Mouse (Mus musculus): ENCODE measurements around the gene Ralgds. TPM values are rescaled to one million over a fixed set of nuclear protein-coding genes. Genes with fewer than 3 reads are reported as not detected.

Gene Ralgds
- total RNA-seq, 1 experiment from 2014 or later: 3.7 TPM

DNA sequence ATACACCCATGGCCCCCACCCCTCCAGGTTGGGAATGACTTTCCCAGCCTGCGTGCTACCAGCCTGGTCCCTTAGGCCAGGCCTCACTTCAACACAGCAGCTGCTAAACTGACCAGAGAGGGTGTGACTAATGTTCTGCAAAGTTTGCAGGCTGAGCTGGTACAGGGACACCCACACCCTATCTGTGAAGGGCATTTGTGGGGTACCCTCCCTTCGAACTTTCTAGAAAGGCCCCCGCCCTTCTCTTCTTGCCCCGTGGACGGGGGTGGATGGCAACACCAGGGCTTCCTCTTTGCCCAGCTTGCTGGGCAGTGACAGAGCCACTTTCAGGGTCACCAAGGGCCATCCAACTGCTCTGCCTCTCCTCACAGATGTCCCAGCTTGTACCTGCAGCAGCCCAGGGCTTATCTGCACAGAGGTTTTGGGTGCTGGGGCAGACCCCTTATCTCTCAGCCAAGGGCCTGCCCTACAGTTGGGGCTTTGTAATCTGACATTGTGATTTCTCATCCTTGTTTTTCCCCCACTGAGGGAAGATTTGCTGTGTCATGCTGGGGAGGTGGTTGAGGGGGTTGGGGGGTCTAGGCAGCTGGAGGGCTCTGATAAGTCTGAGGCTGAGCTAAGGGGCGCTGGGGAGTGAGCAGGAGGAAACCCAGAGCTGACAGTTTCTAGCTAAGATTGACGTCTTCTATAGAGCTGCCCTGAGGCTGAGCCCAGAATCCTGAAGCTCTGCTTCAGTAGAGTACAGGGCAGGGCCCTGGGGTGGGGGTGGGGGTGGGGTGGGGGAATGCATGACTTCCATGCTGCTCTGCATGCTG lies 85.0 kb downstream of the Ralgds start:
- ATAC-seq (replicated peaks; ENCODE audit: low read depth, poor library complexity, severe bottlenecking): peak; percentile 59

DNA sequence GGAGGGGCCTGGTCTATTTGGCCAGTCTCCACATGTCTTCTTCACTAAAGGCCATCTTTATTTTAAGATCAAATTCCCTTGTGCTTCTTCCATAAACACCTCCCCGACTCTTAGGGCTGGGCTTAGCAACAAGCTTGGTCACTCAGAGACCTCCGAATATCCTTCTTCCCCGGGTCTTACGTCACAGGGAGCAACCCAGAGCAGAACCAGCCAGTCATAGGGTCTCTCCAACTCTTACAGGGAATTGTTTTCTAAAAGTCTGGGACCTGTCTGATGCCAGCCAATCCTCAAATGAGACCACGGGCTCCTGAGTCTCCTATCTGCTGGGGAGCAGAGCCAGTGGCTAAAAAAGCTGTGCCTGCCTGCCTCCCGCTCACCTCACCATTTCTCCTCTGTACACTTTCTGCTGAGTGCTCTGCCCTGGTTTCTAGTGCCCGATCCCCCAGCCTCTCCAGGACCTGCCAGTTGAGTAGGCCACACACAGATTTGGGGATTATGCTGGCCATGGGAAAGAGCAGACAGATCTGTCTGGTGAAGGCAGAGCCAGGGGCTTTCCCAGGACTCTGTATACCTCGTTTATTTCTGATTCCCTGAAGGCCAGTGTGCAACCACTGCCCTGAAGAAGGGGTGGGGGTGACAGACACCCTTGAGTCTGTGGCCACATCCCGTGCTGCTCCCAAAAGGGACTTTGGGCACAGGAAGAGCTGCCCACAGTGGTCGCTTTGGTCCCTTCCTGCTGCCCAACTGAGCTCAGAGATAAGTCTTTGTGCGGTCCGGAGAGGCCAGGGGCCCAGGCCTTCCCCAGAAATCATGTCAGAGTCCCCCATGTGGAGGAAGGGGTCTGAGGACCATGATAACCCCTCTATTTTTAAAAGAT lies 86.0 kb downstream of the Ralgds start:
- ATAC-seq (replicated peaks; ENCODE audit: low read depth, poor library complexity, severe bottlenecking): peak; percentile 48

DNA sequence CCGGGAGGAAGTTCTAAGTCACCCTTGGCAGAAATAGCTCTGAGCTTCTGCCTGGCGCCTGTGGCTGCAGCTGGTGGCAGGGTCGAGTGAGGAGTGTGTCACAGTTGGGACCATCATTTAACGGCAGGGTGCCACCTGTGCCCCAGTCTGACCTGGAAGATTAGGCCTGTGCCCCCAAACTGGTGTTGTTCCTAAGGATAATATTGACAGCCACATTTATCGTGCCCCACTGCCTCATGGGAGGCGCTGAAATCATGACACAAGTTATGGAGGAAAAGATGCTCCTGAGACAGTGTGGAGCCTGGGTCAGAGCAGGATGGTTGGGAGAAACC lies 86.6 kb downstream of the Ralgds start:
- no peak for ATAC-seq (replicated peaks; ENCODE audit: low read depth, poor library complexity, severe bottlenecking)

DNA sequence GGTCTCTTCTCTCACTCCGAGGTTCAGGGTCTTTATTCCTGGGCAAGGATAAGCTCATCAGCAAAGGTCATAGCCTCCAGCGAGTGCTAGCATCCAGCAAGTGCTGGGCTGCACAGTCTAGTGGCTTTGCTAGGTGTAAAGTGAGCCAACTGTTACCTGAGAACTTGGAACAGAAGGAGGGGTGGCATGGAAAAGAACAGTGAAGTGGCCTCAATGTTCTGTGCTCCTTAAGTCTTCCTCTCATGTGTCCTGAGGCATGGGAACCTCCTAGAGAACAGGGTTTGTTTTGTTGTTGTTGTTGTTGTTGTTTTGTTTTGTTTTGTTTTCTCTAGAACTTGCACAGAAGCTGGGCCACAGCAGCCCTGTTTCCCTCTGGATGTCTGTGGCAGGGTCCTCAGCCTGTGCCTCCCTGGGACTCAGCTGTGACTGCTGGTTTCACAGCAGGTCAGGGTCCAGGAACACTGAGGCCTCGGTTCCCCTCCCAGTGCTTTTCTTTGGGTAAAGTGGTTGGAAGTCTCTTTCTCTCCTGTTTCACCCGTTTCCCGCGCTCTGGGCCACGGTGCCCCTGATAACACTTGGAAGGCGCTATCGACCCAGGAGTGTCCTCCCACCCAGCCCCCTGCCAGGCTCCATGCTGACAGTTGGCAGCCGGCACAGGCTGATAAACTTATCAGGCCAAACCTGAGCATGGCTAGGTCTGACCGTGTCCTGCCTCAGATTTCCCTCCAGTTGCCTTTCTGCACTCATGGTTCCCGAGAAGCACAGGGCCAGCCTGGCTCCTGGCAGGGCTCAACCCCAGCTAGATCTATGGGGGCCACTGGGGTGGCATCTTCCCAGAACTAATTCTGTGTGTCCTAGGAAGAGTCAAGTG lies 89.0 kb downstream of the Ralgds start:
- ATAC-seq (replicated peaks; ENCODE audit: low read depth, poor library complexity, severe bottlenecking): peak; percentile 23; the same call in 1 of the 2 replicates

Other genes starting within 250 kb of the Ralgds start
- gene Ppp1r26, start 66.3 kb upstream of the Ralgds start, total RNA-seq (2017): 3.4 and 5.0 TPM in 2 replicates
- gene 1700007K13Rik, start 46.8 kb upstream of the Ralgds start, total RNA-seq (2017): not detected in 2 replicates
- gene Mrps2, start 45.1 kb upstream of the Ralgds start, total RNA-seq (2017): 33.2 and 35.2 TPM in 2 replicates
- gene Gbgt1, start 16.2 kb upstream of the Ralgds start, total RNA-seq (2017): not detected in 2 replicates
- not detected in 2 replicates for gene Gm10134, start 7.0 kb upstream of the Ralgds start, total RNA-seq (2017)
- gene Cel, start 50.3 kb downstream of the Ralgds start, total RNA-seq (2017): not detected in 2 replicates
- gene Gtf3c5, start 70.6 kb downstream of the Ralgds start, total RNA-seq (2017): 9.7 and 19.0 TPM in 2 replicates
- gene Gfi1b, start 108.9 kb downstream of the Ralgds start, total RNA-seq (2017): 29.5 and 30.7 TPM in 2 replicates
- gene Tsc1, start 128.1 kb downstream of the Ralgds start, total RNA-seq (2017): 14.5 and 18.7 TPM in 2 replicates
- 2.5 and 6.6 TPM in 2 replicates for gene Spaca9, start 186.6 kb downstream of the Ralgds start, total RNA-seq (2017)
- 1.6 TPM in 1 of 2 replicates, not detected in the other for gene Ak8, start 187.0 kb downstream of the Ralgds start, total RNA-seq (2017)

Measured in common myeloid progenitor, adult 5-6 weeks (primary cell).